Mouse (Mus musculus) thymus, postnatal 36 days (tissue): ENCODE data around the gene Nmi.
"Not testable (repeated sequence)": the region's sequence is repeated elsewhere in the genome, so short reads cannot be mapped to it uniquely, and the experiment has no call there.

Source experiments
- DNase-seq, 2 experiments: peaks; one replicate each; pipeline ENCODE4 v3.0.0; 2022; ENCODE audit warnings: mixed read lengths in 2 of 2

The Nmi gene

GRCm38 (mm10) chr2:51973410-51973968 lies at the start of gene Nmi:
TSS of gene Nmi (minus strand) at chr2:51973494.
- DNase-seq, result peak; percentile 21 to 22

GRCm38 (mm10) chr2:52016361-52016760 lies 43.1 kb upstream of the Nmi start:
- DNase-seq, result no peak

GRCm38 (mm10) chr2:52013306-52013820 lies 40.1 kb upstream of the Nmi start:
- DNase-seq, result no peak

- DNase-seq, result not testable (repeated sequence)
These were observed 38.5 kb upstream of the Nmi start for GRCm38 (mm10) chr2:52011820-52012219.

- DNase-seq, result no peak
These were observed 33.1 kb upstream of the Nmi start for GRCm38 (mm10) chr2:52006380-52006779.

- not testable (repeated sequence) for DNase-seq
These were observed 29.0 kb upstream of the Nmi start for GRCm38 (mm10) chr2:52002299-52002698.

- no peak for DNase-seq
These were observed 28.2 kb upstream of the Nmi start for GRCm38 (mm10) chr2:52001521-52001920.

GRCm38 (mm10) chr2:51999996-52000395 lies 26.7 kb upstream of the Nmi start:
- DNase-seq, result no peak

- no peak for DNase-seq
These were observed 18.2 kb upstream of the Nmi start for GRCm38 (mm10) chr2:51991447-51991846.

- no peak for DNase-seq
These were observed 16.3 kb upstream of the Nmi start for GRCm38 (mm10) chr2:51989559-51989958.

GRCm38 (mm10) chr2:51986695-51987094 lies 13.4 kb upstream of the Nmi start:
- DNase-seq, result no peak

GRCm38 (mm10) chr2:51986157-51986556 lies 12.9 kb upstream of the Nmi start:
- DNase-seq, result no peak

GRCm38 (mm10) chr2:51985241-51985640 lies 11.9 kb upstream of the Nmi start:
- no peak for DNase-seq

- DNase-seq, result no peak
These were observed 9.0 kb upstream of the Nmi start for GRCm38 (mm10) chr2:51982288-51982687.

- DNase-seq, result no peak
These were observed 8.3 kb upstream of the Nmi start for GRCm38 (mm10) chr2:51981630-51982029.

GRCm38 (mm10) chr2:51972641-51973409 lies 469 bp downstream of the Nmi start:
- DNase-seq, result peak; percentile 56 to 68

GRCm38 (mm10) chr2:51972142-51972541 lies 1.2 kb downstream of the Nmi start:
- DNase-seq, result peak; percentile 40 to 51

GRCm38 (mm10) chr2:51970897-51971296 lies 2.4 kb downstream of the Nmi start:
- no peak for DNase-seq

- DNase-seq, result no peak
These were observed 6.0 kb downstream of the Nmi start for GRCm38 (mm10) chr2:51967288-51967687.

GRCm38 (mm10) chr2:51953648-51954204 lies 19.6 kb downstream of the Nmi start:
- DNase-seq, result no peak

GRCm38 (mm10) chr2:51950876-51951275 lies 22.4 kb downstream of the Nmi start:
- no peak for DNase-seq

GRCm38 (mm10) chr2:51948105-51948830 lies 25.0 kb downstream of the Nmi start:
- DNase-seq, result no peak

GRCm38 (mm10) chr2:51945812-51946211 lies 27.5 kb downstream of the Nmi start:
- DNase-seq, result no peak
